Mouse (Mus musculus) adrenal gland, adult 8-10 months (tissue): Measurements from ENCODE around the gene Ap4b1. TPM values are rescaled to one million over a fixed set of nuclear protein-coding genes. Genes with fewer than 3 reads are reported as not detected.
"Not testable (repeated sequence)": the region's sequence is repeated elsewhere in the genome, so short reads cannot be mapped to it uniquely, and the experiment has no call there.

Experiments
- DNase-seq: peaks from one replicate; pipeline ENCODE4 v3.0.0; 2022
- total RNA-seq, 4 experiments: library from RNA; stranded (reverse); gene quantifications; 2 replicates each; pipeline ENCODE4 v1.2.4; 2022

The Ap4b1 gene
- 10 to 100 TPM; 18.0 to 21.1 (median 20.2) TPM for total RNA-seq

DNA sequence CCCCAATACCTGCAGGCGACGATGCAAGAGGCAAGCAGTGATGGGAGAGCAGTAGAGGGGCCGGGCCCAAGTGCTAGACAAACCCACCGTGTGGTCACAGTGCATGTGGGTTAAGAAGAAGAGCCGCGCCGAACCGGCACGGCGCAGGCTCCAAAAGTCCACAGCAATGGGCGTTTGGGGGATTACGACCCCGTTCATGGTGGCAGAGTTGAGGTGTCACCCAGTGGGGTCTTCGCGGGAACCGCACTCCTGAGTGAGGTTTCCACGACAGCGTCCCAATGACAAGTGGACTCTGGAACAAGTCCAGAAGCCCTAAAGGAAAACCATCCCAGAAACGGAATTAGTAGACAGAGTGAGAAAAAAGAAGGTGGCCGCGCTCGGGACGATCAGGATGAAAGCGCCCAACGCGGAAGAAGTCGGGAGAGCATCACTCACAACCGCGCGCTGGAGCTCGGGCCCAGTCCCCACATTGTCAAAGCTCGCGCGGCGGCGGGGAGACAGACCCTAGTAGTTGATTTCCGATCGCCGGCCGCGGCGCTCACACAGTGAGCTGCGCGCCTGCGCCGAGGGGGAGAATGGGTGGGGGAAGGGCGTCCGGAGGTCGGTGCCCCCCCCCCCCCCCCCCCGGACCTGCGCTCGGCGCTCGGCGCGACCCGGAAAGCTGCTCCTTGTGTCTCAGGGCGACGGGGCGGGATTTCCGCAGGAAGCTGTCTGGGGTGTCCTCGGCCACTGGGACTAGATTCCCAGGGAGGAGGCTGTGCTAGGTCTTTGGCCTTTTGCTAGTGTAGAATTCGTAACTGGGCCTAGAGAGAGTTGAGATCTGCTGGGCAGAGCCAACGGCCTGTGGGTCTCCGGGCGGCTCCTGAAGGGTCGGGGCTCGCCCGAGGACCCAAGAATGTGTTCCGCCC, at the start of gene Ap4b1, which contains the start of the genes Dclre1b and Gm43064:
TSS of gene Ap4b1 (plus strand) at position 630 of the 908 bp plus-strand sequence.
TSS of gene Dclre1b (minus strand) at position 554 of the 908 bp plus-strand sequence.
TSS of gene Gm43064 (plus strand) at position 683 of the 908 bp plus-strand sequence.
- peak; percentile 84 for DNase-seq

DNA sequence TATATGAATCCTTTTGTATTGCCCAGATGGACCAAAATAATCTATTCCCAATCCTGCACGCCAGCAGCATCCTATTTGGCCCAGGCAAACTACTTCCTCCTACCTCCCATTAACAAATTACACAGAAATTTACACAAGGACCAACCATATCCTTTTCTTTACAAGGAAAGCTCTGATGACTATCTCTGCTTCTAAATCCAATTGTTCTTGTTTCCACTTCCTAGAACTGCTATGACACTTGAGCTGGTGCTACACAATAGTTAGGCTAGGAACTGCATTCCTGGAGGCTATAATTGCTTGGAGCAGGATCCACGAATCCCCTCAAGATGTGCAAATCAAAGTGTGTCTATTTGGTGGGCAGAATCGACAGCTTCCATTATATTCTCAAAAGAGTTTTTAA, 42.5 kb upstream of the Ap4b1 start:
- DNase-seq, result no peak

DNA sequence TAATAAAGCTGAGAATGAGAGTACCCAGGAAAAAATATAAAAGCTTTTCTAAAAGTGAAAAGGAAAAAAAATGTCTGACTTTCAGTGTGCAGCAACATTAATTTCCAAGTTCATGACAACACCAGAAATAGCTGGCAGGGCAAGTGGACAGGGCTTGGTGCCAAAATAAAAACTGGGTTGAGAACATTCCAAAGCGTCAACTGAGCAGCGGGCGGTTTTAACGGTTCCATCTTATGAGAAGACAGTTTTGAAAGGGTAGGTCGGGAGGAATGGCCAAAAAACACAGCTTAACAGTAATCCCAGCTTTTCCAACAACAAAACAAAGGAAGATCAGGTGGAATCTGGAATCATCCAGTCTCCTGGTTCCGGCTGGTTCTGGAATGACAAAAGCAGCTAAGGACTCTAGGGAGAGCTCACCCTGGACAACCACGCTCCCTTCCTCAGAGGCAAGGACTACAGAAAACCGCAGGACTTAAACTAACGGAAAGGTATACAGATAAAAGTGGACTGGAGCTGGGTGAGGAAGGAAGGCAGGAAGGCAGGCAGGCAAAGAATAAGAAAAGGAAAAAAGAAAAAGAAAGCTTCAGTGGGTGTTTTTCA, 37.7 kb upstream of the Ap4b1 start:
- peak; percentile 78 for DNase-seq

DNA sequence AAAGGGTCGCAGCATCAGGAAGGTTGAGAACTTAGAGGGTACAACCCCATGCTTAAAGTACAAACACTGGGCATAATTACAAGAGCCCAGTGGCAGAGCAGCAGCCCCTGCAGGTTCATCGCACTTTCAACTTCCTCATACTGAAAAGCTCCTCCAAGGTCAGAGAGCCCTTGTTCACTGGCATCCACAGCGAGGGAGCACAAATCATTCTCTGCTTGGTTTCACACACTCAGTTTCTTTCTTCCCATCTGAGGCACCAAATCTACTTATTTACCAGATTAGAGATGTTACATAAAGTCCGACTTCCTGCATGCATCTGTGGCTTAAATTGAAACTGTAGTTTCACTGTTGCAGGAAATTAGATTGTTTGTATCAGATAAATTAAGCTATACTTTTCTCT, 36.5 kb upstream of the Ap4b1 start:
- DNase-seq, result no peak

DNA sequence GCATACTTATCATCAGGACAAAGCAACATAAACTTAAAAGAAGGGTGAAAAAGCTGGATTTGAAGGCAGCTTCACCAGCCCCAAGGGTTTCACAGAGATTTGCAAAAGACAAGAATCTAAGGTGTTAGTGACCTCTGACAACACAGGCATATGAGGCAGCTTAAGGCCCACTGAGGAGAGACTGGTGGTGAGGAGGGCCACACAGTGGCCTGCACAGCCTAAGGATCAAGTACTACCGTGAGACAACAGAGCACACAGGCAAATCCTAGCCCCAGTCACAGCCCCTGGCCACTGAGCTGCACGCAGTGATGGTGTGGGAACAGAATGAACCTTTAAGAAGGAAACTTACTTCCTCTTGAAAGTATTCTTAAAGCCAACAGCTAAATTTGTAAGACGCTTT, 35.8 kb upstream of the Ap4b1 start:
- no peak for DNase-seq

DNA sequence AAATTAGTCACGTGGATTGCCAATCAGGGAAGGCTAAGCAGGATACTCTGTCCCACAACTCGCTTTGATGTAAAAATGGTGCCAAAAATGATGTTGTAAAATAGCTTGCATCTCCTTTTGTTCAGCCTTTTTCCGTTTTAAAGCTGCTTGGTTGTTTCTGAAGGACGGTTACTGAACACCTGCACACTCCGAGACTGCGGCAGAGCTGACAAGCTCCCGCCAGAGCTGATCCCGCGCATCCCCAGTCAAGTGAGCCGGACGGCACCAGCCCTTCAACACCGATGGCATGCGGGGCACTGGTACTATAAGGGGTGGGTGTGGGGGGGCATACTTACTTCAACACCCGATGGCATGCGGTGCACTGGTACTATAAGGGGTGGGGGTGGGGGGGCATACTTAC, 35.3 kb upstream of the Ap4b1 start:
- no peak for DNase-seq

DNA sequence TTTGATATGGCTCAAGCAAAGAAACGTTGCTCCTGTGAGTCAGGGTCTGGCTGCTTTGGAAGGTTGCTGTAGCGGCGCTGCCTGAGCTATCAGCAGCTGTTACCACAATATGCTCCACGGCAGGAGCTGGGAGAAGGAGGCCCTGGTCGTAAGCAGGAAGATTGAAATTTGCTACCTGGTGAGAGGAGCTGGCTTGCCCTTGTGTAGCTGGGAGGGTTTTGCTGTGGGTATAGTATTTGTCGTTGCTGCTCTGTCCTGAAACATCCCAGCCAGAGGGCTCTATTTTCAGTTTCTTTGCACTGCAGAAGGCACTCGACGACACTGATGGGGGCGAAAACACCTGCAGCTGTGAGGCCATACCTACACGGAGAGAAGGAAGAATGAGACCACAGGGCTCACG, 31.4 kb upstream of the Ap4b1 start:
- no peak for DNase-seq

DNA sequence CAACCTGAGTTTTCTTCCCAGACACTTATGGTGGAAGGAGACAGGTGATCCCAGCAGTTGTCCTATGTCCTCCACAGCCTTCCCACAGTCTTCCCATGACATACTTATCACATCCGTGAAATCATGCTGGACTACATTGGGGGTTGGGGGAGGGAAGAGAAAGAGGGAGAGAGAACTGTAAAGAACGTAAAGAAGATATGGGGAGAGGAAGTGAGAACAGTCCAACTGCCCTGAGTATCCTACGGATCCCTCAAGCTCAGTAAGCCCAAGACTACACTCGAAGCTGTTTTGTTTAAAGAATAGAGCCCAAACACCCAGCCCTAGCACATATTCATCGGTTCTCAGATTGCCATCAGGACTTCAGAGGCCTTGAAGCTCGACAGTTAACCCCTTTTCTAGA, 30.7 kb upstream of the Ap4b1 start:
- DNase-seq, result no peak

DNA sequence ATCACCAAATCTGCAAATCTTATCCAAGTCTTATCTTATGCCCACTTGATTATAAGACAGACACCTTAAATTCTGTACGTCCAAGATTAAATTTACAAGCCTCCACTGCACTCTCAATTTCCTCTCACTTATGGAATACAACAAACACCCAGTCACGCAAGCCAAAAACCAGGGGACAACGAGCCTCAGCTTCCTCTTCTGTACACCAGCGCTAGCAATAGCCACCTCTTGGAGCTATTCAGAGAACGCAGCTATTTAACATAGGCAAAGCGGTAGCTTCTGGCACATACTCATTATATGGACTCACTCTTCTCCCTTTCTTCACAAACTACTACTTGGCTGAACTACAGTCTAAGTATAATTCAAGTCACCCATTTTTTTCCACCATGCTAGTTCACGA, 30.1 kb upstream of the Ap4b1 start:
- DNase-seq, result no peak

DNA sequence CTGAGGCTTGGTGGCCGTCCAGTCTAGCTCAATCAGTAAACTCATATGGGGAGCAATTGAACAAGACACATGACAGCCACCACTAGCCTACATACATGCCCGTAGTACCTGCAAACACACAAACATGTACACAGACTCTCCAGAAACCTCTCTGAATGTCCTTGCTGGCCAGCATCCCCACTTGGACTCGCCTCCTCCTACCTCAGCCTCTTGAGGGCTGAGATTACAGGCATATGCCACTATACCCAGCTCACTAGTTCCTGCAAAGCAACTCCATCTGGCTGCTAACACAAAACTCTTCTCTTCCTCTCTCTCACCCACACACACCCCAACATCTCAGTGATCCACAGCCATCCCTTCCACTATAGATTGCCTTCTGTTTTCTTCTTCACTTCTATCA, 29.0 kb upstream of the Ap4b1 start:
- no peak for DNase-seq

DNA sequence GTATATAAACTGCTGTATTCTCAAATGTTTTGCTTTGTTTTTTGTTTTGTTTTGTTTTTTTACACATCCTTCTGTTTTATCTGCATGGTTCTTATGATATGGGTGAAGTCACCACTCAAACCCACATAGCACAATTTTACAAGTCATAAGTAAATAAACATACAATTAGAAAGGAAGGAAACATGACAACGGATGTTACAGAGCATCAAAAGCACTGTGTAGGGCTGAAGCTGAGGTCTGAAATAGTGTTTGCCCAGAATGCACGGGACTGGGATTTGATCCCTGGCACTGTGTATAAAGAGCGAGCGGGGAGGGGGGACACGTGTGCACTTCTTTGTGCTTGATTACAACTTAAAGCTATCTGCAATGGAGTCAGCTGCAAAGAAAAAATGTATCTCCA, 28.5 kb upstream of the Ap4b1 start:
- DNase-seq, result no peak

DNA sequence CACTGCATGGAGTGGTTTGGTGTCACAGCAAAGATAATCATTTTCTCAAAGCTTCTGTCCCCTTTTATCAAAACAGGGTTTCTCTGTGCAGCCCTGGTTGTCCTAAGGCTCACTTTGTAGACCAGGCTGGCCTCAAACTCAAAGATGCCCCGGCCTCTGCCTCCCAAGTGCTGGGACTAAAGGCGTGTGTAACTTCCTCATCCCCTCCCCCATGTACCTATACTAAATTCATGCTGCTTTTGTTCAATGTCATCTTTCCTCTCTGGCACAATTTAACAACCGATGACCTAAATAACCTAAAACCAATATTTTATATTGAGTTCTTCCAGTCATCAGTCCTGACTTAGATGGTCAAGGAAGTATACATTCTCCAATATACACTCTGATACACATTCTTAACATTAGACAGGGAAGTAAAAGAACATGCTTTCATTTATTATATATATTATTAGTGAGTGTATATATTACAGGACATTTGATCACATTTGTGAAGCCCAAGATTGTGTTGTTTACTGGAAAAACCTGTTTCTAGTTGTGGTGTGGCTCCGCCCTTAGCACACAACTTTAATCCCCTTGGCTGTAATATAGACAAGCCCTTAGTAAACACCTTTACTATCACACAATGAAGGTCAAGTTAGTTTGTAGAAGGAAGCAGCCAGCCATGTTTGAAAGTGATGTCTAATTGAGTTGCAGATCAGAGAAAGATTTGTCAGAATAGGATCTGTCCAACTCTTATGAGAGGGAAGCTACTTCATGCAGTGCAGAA, 26.3 kb upstream of the Ap4b1 start:
- no peak for DNase-seq

DNA sequence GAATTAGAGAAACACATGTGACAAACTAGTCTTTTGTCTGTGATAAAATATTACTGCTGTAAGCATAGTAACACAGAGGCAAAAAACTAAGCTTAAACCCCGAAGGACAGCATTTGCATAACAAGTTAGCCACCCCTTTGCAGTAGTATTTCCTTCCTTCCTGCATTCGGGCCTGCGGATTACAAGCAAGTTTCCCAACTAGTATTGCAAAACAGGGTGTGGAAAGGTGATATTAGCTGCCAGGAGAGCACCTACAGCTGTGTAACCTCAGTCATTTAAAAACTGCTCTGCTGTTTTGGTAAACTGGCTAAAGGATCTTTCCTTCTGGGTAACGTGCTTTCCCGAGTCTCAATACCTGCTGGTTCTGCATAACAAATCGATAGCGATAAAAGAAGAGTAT, 22.1 kb upstream of the Ap4b1 start:
- DNase-seq, result no peak

DNA sequence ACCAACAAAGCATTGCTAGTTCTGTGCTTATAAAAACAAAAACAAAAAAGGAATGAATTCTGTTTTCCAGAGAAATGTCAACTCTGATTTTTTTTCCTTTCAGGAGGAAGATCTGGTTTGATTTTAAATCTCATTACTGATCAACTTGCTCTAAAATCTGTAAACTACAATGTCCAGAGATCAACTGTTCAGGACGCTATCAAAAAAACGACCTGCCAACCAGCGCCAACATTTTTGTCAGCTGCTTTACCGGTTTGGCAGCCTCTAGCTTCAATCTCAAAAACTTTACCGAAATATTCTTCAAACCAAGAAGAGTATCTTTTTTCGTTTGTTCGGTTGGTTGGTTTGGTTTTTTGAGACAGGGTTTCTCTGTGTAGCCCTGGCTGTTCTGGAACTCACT, 20.2 kb upstream of the Ap4b1 start:
- DNase-seq, result no peak

DNA sequence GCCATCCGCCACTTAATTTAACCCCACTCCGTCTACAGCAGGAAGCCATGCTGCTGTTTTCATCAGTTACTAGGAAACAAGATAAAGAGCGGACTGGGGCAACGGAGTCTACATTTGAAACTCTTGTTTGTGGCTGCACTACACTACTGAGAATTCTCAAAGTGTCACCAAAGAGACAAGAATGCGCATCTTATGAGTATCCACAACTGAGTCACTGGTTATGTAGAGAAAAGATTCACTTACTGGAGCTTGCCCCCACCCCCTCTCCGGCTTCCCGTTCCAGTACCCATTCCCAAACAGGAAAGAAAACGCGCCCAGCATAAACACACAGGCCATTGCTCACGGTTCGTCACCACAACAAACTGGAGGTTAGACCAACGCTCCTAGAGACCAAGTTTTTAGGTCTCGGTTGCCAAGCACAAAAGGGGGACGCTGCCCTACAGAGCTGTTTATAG, 19.4 kb upstream of the Ap4b1 start:
- no peak for DNase-seq

DNA sequence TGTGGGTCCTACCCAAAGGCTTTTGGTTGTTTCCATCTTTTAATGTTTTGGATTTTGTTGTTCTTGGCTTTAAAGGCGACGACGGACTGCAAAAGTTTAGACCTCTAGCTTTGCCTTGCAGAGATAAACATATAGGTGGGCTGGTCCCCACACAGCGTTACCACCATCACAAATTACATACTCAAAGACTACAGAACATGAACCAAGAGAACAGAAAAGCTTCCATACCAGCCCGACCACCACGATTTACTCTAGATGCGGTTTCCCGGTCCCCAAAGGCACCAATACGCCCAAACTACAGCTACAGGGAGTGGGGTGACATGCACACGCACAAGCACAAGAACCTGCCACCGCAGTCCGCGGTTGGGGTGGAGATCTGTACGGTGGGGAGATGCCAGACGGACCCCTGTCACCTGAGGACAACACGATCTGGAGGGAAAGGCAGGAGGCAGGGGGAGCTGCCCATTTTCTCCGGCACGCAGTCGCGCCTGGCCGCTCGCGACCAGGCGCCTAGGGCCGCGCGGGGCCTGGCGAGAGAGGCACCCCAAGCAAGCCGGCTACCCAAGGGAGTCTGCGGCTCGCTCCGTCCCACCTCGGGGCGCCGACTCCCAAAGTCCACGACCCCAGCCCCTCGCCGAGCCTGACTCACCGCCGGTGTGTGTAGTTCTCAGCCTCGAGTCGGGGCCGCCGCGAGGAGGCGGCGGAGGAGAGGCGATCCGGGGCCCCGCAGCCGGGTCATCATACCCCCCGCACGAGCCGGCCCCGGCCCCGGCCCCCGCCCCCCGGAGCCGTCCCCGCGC, 18.8 kb upstream of the Ap4b1 start:
- no peak for DNase-seq

DNA sequence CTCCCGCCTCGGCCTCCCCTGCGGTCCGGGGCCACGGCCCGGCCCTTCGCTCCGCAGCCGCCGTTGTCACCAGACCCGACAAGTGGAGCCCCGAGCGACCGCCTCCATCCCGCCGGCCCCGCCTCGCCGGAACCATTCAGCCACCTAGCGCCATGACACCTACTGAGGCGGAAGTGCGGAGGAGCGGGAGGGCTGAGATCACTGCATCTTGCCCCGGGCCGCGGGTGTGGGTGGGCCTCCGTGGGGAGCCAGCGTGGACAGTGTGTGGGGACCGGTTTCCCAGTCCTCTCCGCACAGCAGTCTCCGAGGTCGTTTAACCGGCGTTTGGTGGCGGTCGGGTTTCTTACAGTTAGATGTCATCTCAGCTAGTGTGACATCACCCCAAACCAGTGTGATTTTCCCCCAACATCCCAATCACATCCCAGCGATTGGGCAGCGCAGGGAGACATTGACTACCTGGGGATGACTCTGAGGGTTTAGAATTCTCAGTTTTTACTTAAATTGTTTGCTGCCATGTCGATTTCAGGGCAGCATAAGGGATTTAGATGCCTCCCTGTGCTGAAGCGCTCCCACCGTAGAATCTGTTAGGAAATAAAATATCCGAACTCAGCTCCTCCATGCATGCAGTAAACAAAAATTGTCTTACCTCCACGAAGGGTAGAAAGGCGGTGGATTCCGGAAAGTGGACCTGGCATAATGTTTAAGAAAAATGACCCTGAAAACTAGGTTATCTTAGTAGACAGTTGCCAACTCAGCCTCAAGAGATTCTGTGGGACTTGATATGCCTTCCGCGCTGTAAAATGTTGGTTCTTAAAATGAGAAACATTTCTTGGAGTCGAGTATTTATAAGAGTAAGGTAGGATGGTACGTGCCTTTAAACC, 17.9 kb upstream of the Ap4b1 start, which contains the start of gene Hipk1:
TSS of gene Hipk1 (minus strand) at position 334 of the 881 bp plus-strand sequence.
- DNase-seq, result peak; percentile 92

DNA sequence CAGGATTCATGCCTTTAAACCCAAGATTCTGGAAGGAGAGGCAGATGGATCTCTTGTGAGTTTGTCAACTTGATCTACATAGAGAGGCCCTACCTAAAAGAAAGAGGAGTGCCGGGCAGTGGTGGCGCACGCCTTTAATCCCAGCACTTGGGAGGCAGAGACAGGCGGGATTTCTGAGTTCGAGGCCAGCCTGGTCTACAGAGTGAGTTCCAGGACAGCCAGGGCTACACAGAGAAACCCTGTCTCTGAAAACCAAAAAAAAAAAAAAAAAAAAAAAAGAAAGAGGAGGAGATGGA, 17.3 kb upstream of the Ap4b1 start:
- not testable (repeated sequence) for DNase-seq

DNA sequence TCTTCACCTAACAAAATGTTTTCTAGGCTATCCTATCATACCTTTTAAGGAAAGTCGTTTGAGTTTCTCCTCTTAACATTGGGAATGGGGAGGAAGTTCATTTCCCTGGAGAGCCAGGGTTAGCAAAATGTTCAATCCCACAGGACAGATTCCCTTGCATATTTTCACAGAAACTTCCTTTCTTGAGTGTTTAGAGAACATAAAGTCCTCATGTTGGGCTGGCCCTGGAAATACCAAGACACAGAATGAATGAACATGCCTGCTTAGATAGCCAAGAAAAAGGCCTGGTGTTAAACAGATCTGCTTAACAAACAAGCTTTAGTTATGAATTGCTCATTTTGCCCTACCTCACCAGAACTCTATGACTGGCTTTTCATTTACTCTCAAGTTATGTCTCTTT, 16.8 kb upstream of the Ap4b1 start:
- no peak for DNase-seq

DNA sequence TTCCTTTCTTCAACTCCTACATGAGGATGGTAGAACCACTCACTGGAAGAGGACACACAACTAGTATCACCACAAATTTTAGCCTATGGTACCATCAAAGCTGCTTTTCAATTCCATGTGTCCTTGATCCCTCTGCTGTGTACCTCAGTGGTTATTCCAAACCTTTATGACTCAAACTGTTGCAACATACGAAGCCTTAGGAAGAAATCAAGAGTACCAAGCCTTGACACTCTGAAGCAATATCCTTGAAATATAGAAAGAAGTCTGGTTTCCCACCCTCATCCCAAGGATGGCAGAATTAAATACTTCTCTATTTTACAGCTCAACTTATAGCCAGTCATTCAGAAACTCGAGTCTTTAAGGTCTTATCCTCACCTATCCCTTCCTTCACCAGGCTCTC, 12.9 kb upstream of the Ap4b1 start:
- no peak for DNase-seq

DNA sequence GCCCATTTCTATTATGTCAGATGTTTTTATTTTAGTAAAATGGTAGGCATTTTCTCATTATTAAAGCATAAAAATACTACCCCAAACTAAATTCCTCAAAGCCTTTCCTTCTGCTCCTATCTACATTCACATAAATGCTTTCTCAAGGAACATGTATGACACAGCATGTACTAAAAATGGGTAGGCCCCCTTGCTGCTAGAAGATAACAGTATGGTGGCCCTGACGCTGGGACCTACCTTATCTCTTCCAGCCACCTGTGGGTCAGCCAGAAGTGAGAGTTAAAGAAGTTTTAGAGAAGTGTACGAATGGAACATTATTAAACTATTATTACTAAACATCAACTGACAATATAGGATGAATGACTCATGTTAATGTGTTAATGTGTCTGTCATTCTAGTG, 9.8 kb upstream of the Ap4b1 start:
- DNase-seq, result no peak
